Mouse (Mus musculus) testis, adult 2 months (tissue): Measurements from ENCODE around the gene Casz1.

Experiments
- CTCF ChIP-seq: fragments of 200-500 bp; IDR thresholded peaks from 2 replicates; pipeline ENCODE4 v1.5.1; 2012; ENCODE audit warnings: low read depth, mild to moderate bottlenecking, inconsistent platforms, low read length, moderate library complexity; ENCODE audit not compliant: control insufficient read depth, insufficient read depth, insufficient replicate concordance
- POLR2A ChIP-seq: fragments of 200-500 bp; IDR thresholded peaks from 2 replicates; pipeline ENCODE4 v1.6.1; 2012; ENCODE audit warnings: low read depth, mild to moderate bottlenecking, inconsistent platforms, low read length, moderate library complexity; ENCODE audit not compliant: control insufficient read depth

DNA sequence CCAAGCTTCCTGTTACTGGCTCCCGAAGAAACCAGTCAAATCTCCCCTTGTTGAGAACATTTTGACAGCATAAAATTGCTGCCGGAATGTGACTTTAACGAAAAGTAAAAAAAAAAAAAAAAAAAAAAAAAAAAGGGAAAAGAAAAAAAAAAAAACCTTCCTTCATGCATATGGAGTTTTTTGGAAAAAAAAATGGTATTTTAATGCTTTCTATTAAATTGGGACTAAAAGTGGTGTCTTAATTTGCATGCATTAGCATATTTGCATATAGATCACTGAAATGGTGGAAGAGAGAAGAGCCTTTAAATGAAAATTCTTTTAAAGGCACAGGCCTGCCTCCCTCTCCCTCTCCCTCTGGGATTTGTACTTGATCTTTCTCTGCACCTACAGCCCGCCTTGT, 52.0 kb downstream of the Casz1 start:
- TF ChIP-seq CTCF (no peak), POLR2A (no peak)
